Mouse (Mus musculus): ENCODE results near the gene Hoxa13.
A peak's percentile ranks its signal among the peaks of the same experiment; 100 is the strongest.

Gene Hoxa13

DNA sequence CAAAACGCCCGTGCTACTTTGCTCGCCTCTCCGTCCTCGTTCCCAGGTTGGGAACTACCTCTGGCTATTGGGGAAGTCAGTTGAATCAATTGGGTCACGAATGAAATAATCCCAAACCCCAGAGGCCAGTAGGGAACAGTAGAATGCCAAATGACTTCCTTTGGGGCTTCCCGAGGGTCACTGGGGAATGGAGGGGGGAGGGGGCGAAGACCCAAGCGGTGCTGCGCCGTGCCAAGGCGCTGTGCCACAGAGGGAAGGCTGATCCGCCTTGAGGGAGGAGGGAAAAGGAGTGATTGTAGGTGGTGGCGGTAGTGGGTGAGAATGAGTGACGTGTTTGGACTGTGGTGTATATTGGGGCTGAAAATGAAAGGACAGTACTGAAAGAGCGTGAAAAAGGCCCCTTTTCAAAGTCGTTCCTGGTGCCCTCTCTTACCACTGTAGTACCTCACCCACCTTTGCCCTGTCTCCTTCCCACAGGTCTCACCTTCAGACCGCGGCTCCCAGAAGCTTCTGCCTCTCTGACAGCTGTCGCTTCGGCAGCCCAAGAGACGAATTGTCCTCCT lies 48.0 kb downstream of the Hoxa13 start:
- peak; percentile 55 for DNase-seq (ENCODE audit: low read depth)

DNA sequence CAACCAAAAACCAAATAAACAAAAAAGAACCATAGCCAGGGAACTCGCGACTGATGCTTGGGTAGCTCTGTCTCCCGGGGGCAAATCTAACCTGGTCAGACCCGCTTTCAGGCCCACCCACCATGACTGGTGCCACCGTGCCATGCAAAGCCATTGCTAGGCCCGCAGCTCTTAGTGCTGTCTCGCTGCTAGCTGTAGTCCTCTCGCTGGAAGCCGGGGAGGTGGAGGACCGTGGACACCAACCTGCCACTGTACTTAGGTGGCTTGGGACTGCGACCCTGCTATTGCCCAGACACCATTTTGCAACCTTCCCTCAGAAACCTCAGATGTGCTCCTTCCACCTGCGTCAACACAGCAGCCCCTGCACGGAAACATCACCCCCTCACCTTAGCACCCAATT lies 48.7 kb downstream of the Hoxa13 start:
- DNase-seq (ENCODE audit: low read depth) = peak; percentile 35

- peak; percentile 75 for DNase-seq (ENCODE audit: low read depth)
Measured at GRCm38 (mm10) chr6:52211170-52211935, 49.3 kb downstream of the Hoxa13 start.

- no peak for DNase-seq (ENCODE audit: low read depth)
Measured at GRCm38 (mm10) chr6:52209685-52210046, 51.0 kb downstream of the Hoxa13 start.

DNA sequence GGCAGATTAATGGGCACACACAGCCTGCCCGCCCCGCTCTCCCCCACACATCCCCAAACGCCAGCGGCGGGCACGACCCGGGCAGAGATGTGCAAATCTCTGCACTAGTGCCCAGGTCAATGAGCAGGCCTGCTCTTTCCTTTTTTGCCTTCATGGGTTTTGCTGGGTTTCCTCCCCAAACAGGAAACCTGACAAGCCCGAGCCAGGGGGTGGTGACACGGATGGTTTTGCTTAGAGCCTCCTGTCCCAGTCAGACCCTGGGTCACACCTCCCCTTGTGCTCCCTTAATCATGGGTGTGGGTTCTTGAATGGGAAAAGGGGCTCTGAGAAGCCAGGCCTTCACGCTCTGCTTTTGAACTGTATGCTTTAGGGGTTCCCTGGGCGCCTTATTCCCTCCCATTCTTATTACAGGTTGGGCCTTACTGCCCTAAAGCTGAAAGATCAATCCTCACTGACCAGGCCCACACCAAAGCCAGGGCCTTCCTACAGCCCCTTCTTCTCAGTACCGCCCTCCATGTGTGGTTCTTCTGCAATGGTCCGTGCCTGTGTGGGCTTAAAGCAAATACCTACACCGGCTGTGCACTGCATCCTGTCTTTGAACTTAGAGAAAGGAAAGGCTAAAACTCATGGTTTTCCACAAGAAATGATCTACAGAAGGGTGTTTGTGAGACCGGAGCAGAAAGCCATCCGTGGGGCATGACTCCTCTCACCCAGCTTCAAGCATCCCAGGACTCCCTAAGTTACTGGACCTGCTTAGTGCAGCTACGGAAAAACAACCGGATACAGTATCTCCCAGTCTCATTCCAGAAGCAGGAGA lies 51.6 kb downstream of the Hoxa13 start:
- DNase-seq (ENCODE audit: low read depth) = peak; percentile 10

- no peak for DNase-seq (ENCODE audit: low read depth)
Measured at GRCm38 (mm10) chr6:52208072-52208867, 52.4 kb downstream of the Hoxa13 start, which contains the start of gene Hoxa6. Gene Hoxa6 (minus strand): TSS chr6:52208722.
